Mouse (Mus musculus) cerebellum, adult 2 months (tissue): ENCODE data around the gene D430041D05Rik.

Experiments used
- CTCF ChIP-seq: fragments of 200-500 bp; IDR thresholded peaks from 2 replicates; pipeline ENCODE4 v1.5.1; 2011; ENCODE audit warnings: low read depth, mild to moderate bottlenecking, control low read depth, low read length, moderate library complexity, borderline replicate concordance; ENCODE audit not compliant: insufficient read depth
- POLR2A ChIP-seq: fragments of 200-500 bp; IDR thresholded peaks from 2 replicates; pipeline ENCODE4 v1.6.1; 2011; ENCODE audit warnings: low read length, control low read depth, borderline replicate concordance; ENCODE audit not compliant: insufficient read depth

DNA sequence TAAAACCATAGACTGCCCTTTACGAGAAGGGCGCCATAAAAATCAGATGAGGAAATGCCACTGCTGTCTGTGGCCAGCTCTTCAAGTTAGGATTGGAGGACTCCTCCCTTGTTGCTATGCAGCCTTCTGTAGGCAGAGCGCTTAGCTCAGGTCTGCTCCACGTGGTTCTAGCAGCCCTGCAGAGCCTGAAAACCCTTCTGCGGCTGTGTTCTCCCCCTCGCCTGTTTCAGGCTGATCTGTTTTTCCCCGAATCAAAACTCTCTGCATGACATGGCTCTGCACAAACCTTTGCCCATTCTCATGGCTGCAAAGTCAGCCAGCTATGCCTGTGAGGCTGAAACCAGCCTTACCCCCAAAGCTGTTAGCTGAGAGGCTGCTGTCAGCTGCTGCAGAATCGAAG is 91.9 kb downstream of the D430041D05Rik start:
- no peak for TF ChIP-seq CTCF
- TF ChIP-seq POLR2A, result no peak
